Mouse (Mus musculus) lung, postnatal 0 days (tissue): ENCODE results near the gene Shb. TPM values are rescaled to one million over a fixed set of nuclear protein-coding genes. Genes with fewer than 3 reads are reported as not detected.
A peak's percentile ranks its signal among the peaks of the same experiment; 100 is the strongest.

Source experiments
- ATAC-seq: fragments of 200-750 bp; cut with Nextera tagmentation; 2 replicates; pipeline ENCODE4 v1.8.0; 2017; ENCODE audit warnings: moderate library complexity
- DNase-seq: peaks from one replicate; pipeline ENCODE4 v3.0.0-alpha.2; 2016; ENCODE audit warnings: low spot score
- H3K27ac ChIP-seq: fragments of 300-500 bp; sonication (generic); 2 replicates; pipeline ENCODE4 v1.5.1; 2014; ENCODE audit warnings: antibody characterized with exemption, mild to moderate bottlenecking, low read length, mixed read lengths
- H3K27me3 ChIP-seq: fragments of 300-500 bp; sonication (generic); replicated peaks from 2 replicates; pipeline ENCODE4 v1.6.1; 2014; ENCODE audit warnings: low read length, mixed read lengths; ENCODE audit not compliant: insufficient read depth
- H3K36me3 ChIP-seq: fragments of 300-500 bp; sonication (generic); 2 replicates; pipeline ENCODE4 v1.6.1; 2014; ENCODE audit warnings: low read length, mixed read lengths; ENCODE audit not compliant: insufficient read depth
- H3K4me1 ChIP-seq: fragments of 300-500 bp; sonication (generic); 2 replicates; pipeline ENCODE4 v1.6.1; 2014; ENCODE audit warnings: antibody characterized with exemption, low read depth, low read length, mixed read lengths; ENCODE audit not compliant: insufficient read depth
- H3K4me2 ChIP-seq: fragments of 300-500 bp; sonication (generic); replicated peaks from 2 replicates; pipeline ENCODE4 v1.6.1; 2014; ENCODE audit warnings: low read depth, mild to moderate bottlenecking, low read length, moderate library complexity, mixed read lengths
- H3K4me3 ChIP-seq: fragments of 300-500 bp; sonication (generic); 2 replicates; pipeline ENCODE4 v1.5.1; 2014; ENCODE audit warnings: low read depth, low read length
- H3K9ac ChIP-seq: fragments of 300-500 bp; sonication (generic); replicated peaks from 2 replicates; pipeline ENCODE4 v1.6.1; 2014; ENCODE audit warnings: low read depth, mild to moderate bottlenecking
- H3K9me3 ChIP-seq: fragments of 300-500 bp; sonication (generic); 2 replicates; pipeline ENCODE4 v1.6.1; 2016; ENCODE audit warnings: low read length, mixed read lengths
- CTCF ChIP-seq: IDR thresholded peaks from 2 replicates; pipeline ENCODE4 v1.5.1; 2016; ENCODE audit warnings: antibody characterized with exemption, mild to moderate bottlenecking
- EP300 ChIP-seq: IDR thresholded peaks from 2 replicates; pipeline ENCODE4 v1.6.1; 2016; ENCODE audit warnings: antibody characterized with exemption, mild to moderate bottlenecking, control low read depth
- WGBS: fragments of 180-500 bp; shearing (Covaris S2); extraction: QIAGEN DNeasy Blood & Tissue Kit; methylation state at CpG from one replicate; pipeline ENCODE4 v1.1.7; 2014; 5-methylcytosine and 5-hydroxymethylcytosine counted together
- polyA plus RNA-seq: library from polyadenylated mRNA; unstranded; fragments of >200 nt; fragmentation: Nextera tagmentation; extraction: Ambion mirVana; gene quantifications from 2 replicates; pipeline ENCODE4 v1.2.1, GENCODE M21; 2015

The Shb gene
- polyA plus RNA-seq, 1 experiment from 2014 or later: 7.1 TPM

DNA sequence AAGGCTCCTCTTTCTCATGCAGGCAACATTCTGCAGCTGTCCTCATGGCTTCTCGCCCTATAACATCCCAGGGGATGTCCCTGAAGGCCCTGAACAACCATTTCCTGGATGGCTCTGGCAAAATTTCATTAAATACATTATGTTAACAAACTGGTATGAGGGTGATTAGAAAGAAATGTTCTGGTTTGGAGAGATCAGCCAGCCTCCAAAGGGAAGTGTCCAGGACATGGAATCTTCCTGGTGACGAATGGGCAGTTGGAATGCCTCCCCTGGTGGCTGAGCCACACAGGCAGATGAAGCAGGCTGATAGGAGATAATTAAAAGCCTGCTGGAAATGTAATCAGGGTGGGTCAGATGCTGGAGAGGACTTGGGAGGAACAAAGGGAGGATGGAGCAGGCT, 96.4 kb downstream of the Shb start:
- Histone ChIP-seq H3K27me3 (no peaks in the 10 kb centered on the region), H3K9me3 (no peaks in the 10 kb centered on the region), H3K36me3 (no peaks in the 10 kb centered on the region), H3K4me3 (no peak overlapping the region), H3K4me1 (peaks cover 9% of the 10 kb centered on the region; the same call in 1 of the 2 replicates), H3K9ac (no peak overlapping the region), H3K4me2 (no peak overlapping the region), H3K27ac (no peak overlapping the region)
- DNase-seq (peak; percentile 66), ATAC-seq (peak; percentile 60)
- TF ChIP-seq CTCF (peak; percentile 58), EP300 (no peak)
- 48% methylated on average over 2 of the region's 2 CpGs for WGBS

DNA sequence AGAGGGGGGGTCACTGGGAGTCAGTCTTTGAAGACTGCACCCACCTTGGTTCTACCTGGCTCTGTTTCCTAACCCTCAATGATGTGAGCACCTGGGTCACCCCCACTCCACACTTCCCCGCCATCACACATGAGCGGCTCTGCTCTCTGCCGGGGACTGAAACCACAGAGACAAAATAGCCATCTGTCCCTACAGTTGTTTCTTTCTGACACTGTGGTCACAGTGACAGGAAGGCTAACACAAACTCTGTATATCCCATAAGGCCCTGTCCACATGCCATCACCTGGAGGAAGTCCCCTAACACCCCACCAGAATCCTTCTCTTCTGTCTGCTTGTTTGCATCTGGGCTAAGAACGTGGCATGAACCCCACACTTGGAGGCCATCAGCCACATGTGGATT, 97.6 kb downstream of the Shb start:
- Histone ChIP-seq H3K9me3 (no peaks in the 10 kb centered on the region), H3K27ac (no peak overlapping the region; the same call in 1 of the 2 replicates), H3K4me1 (peaks cover 9% of the 10 kb centered on the region; the same call in 1 of the 2 replicates), H3K36me3 (no peaks in the 10 kb centered on the region), H3K4me2 (no peak overlapping the region), H3K9ac (no peak overlapping the region), H3K27me3 (no peaks in the 10 kb centered on the region), H3K4me3 (no peak overlapping the region)
- TF ChIP-seq CTCF (no peak), EP300 (no peak)
- 67% methylated on average over 4 of the region's 4 CpGs for WGBS
- ATAC-seq (no peak), DNase-seq (no peak)

DNA sequence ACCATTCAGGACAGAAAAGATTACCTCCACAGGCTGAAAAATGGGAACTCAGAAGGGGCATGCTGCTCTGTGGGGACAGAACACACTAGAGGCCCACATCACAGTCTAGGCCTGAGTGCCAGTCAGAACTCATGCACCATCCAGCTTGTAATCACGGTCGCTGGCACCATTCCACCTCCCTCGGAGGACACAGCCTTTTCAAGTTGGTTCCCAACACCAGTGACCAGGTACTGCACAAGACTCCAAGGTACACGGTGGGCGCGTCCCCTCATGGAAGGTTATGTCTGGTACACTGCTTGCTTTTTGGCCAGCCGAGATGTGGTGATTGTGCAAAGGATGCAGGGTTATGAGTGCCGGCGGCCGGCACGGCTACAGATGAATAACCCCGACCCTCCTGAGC, 98.2 kb downstream of the Shb start:
- DNase-seq (no peak), ATAC-seq (no peak)
- no peak overlapping the region for H3K4me2 ChIP-seq
- H3K4me1 ChIP-seq: peaks cover 9% of the 10 kb centered on the region; the same call in 1 of the 2 replicates
- TF ChIP-seq CTCF (no peak), EP300 (no peak)
- no peaks in the 10 kb centered on the region for H3K9me3 ChIP-seq
- H3K27me3 ChIP-seq: no peaks in the 10 kb centered on the region
- 82% methylated on average over 12 of the region's 12 CpGs for WGBS
- no peaks in the 10 kb centered on the region for H3K36me3 ChIP-seq
- no peak overlapping the region for H3K4me3 ChIP-seq
- H3K9ac ChIP-seq: no peak overlapping the region
- H3K27ac ChIP-seq: no peak overlapping the region

DNA sequence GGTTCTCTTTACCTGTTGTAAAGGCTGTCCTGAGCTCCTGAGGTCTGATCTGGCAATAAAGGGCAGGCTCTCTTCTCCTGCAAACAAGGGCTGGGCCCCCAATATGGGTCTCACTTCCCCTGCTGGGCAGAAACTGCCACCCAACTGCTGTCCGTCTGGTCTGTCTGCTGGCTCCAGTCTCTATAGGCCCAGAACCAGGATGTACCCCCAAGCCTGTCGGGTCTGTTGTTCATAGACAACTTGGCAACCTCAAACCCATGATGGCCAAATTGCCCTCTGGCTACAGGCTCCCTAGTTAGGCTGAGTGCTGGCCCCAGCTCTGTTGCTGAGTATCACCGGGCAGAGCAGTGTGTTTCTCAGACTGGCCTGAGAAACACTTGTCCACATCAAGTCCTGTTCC, 100.5 kb downstream of the Shb start:
- DNase-seq: no peak
- no peaks in the 10 kb centered on the region for H3K27me3 ChIP-seq
- WGBS: 86% methylated on average over 3 of the region's 3 CpGs
- no peaks in the 10 kb centered on the region for H3K9me3 ChIP-seq
- no peak overlapping the region for H3K9ac ChIP-seq
- H3K27ac ChIP-seq: no peak overlapping the region
- ATAC-seq: no peak
- H3K4me3 ChIP-seq: no peak overlapping the region
- TF ChIP-seq EP300 (no peak), CTCF (no peak)
- H3K4me1 ChIP-seq: peaks cover 9% of the 10 kb centered on the region; the same call in 1 of the 2 replicates
- no peaks in the 10 kb centered on the region for H3K36me3 ChIP-seq
- no peak overlapping the region for H3K4me2 ChIP-seq

DNA sequence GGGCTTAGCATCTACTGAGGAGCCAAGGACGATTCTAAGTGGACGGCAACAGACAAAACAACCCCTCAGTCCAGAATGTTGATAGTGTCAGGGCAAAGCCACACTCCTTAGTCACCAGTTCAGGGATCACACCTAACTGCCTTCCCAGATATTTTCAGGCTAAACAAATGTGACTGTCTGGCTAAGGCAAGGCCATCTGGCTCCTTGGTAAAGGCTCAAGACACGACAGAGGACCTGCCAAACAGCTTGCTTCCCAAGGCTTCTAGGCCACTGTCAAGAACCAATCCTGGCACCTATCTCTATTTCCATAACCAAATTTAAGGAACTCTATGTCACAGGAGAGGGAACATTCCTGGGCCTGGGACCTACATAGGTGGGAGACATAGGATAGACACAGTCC, 101.0 kb downstream of the Shb start:
- TF ChIP-seq EP300: no peak
- no peak for TF ChIP-seq CTCF
- H3K9me3 ChIP-seq: no peaks in the 10 kb centered on the region
- ATAC-seq (no peak), DNase-seq (no peak)
- H3K4me2 ChIP-seq: no peak overlapping the region
- H3K36me3 ChIP-seq: no peaks in the 10 kb centered on the region
- H3K27me3 ChIP-seq: no peaks in the 10 kb centered on the region
- H3K27ac ChIP-seq: no peak overlapping the region
- H3K9ac ChIP-seq: no peak overlapping the region
- no peak overlapping the region for H3K4me3 ChIP-seq
- peaks cover 9% of the 10 kb centered on the region; the same call in 1 of the 2 replicates for H3K4me1 ChIP-seq
- 82% methylated on average over 3 of the region's 3 CpGs for WGBS

DNA sequence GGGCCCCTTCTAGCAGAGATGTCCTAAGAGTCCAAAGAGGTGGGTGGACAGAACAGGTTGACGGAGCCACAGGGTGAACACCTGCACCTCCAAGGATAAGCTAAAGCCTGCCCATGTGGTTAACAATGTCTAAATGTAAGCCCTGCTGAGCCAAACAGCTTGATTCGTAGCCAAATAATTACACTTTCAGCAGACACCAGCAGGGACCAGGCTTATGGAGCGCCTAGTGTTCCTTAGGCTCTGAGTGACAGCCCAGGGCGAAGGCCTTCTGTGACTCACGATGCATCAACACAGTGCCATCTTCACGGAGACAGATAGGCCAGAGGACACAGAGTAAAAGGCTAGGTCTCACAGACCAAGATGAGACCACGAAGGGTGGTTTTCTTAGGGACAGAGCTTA, 102.8 kb downstream of the Shb start:
- WGBS: 87% methylated on average over 7 of the region's 7 CpGs
- TF ChIP-seq CTCF (no peak), EP300 (no peak)
- Histone ChIP-seq H3K4me3 (no peak overlapping the region), H3K36me3 (no peaks in the 10 kb centered on the region), H3K27me3 (no peaks in the 10 kb centered on the region), H3K9ac (no peak overlapping the region), H3K4me2 (no peak overlapping the region), H3K9me3 (no peaks in the 10 kb centered on the region), H3K4me1 (no peaks in the 10 kb centered on the region), H3K27ac (no peak overlapping the region)
- ATAC-seq (no peak), DNase-seq (no peak)
